Mouse (Mus musculus) fibroblast of lung, adult 2 months (primary cell): ENCODE measurements around the gene Iffo2.

Source experiments
- DNase-seq: peaks from one replicate; pipeline ENCODE4 v3.0.0-alpha.2; 2011; ENCODE audit warnings: low read depth

Gene Iffo2

GRCm38 (mm10) chr4:139608975-139609374, 78.6 kb downstream of the Iffo2 start:
- DNase-seq: no peak

GRCm38 (mm10) chr4:139610954-139611353, 80.6 kb downstream of the Iffo2 start:
- DNase-seq: no peak

GRCm38 (mm10) chr4:139611542-139611953, 81.2 kb downstream of the Iffo2 start:
- no peak for DNase-seq

GRCm38 (mm10) chr4:139614524-139615260, 84.3 kb downstream of the Iffo2 start:
- no peak for DNase-seq

GRCm38 (mm10) chr4:139616276-139617000, 86.1 kb downstream of the Iffo2 start:
- no peak for DNase-seq

GRCm38 (mm10) chr4:139617001-139617364, 86.6 kb downstream of the Iffo2 start:
- no peak for DNase-seq

- DNase-seq: no peak
Observed at GRCm38 (mm10) chr4:139619765-139620164, 89.4 kb downstream of the Iffo2 start.

- DNase-seq: peak; percentile 88
Observed at GRCm38 (mm10) chr4:139622373-139623282, 92.3 kb downstream of the Iffo2 start, which contains the start of gene Aldh4a1. TSS of gene Aldh4a1 (plus strand) at chr4:139622866.

GRCm38 (mm10) chr4:139623434-139624115, 93.2 kb downstream of the Iffo2 start:
- DNase-seq: no peak

- DNase-seq: no peak
Observed at GRCm38 (mm10) chr4:139624116-139624489, 93.8 kb downstream of the Iffo2 start.

- DNase-seq: peak; percentile 44
Observed at GRCm38 (mm10) chr4:139624706-139625105, 94.4 kb downstream of the Iffo2 start.

- DNase-seq: no peak
Observed at GRCm38 (mm10) chr4:139627361-139627760, 97.0 kb downstream of the Iffo2 start.

GRCm38 (mm10) chr4:139630171-139630570, 99.8 kb downstream of the Iffo2 start:
- no peak for DNase-seq

- DNase-seq: no peak
Observed at GRCm38 (mm10) chr4:139631141-139631540, 100.8 kb downstream of the Iffo2 start.

- DNase-seq: no peak
Observed at GRCm38 (mm10) chr4:139631569-139632253, 101.4 kb downstream of the Iffo2 start.

GRCm38 (mm10) chr4:139632254-139632580, 101.9 kb downstream of the Iffo2 start:
- no peak for DNase-seq

- DNase-seq: no peak
Observed at GRCm38 (mm10) chr4:139636373-139636772, 106.0 kb downstream of the Iffo2 start.

GRCm38 (mm10) chr4:139637847-139638246, 107.5 kb downstream of the Iffo2 start:
- DNase-seq: no peak

- no peak for DNase-seq
Observed at GRCm38 (mm10) chr4:139638356-139638755, 108.0 kb downstream of the Iffo2 start.

GRCm38 (mm10) chr4:139639801-139640200, 109.5 kb downstream of the Iffo2 start:
- no peak for DNase-seq

GRCm38 (mm10) chr4:139640333-139640732, 110.0 kb downstream of the Iffo2 start:
- no peak for DNase-seq
